Mouse (Mus musculus) CH12.LX (cell line): ENCODE measurements around the gene Bod1. TPM values are rescaled to one million over a fixed set of nuclear protein-coding genes. Genes with fewer than 3 reads are reported as not detected.

Experiments used
- DNase-seq: peaks from one replicate; pipeline ENCODE4 v3.0.0-alpha.2; 2013; ENCODE audit errors: extremely low read depth
- H3K27ac ChIP-seq: 2 replicates; pipeline ENCODE4 v1.5.1; 2012; ENCODE audit warnings: low read depth, mild to moderate bottlenecking, control low read depth, moderate library complexity; ENCODE audit not compliant: insufficient read depth
- H3K27me3 ChIP-seq: replicated peaks from 2 replicates; pipeline ENCODE3; 2012; ENCODE audit warnings: inconsistent platforms
- H3K36me3 ChIP-seq, 2 experiments: replicated peaks in 1 of 2; 2 replicates each; pipeline versions ENCODE3 to v1.6.1; 2012; ENCODE audit warnings: inconsistent platforms in 1 of 2, low read length in 1 of 2, mild to moderate bottlenecking in 1 of 2, mixed read lengths in 1 of 2, moderate library complexity in 1 of 2; ENCODE audit not compliant: control insufficient read depth in 1 of 2, insufficient read depth in 1 of 2
- H3K4me1 ChIP-seq, 2 experiments: 2 replicates each; pipeline ENCODE4 v1.6.1; 2012; ENCODE audit warnings: inconsistent platforms in 1 of 2, moderate library complexity in 1 of 2; ENCODE audit not compliant: insufficient read depth in 2 of 2, control insufficient read depth in 1 of 2
- H3K4me2 ChIP-seq: 2 replicates; pipeline ENCODE4 v1.6.1; 2012; ENCODE audit warnings: low read depth, mild to moderate bottlenecking, control low read depth; ENCODE audit not compliant: poor library complexity, insufficient read depth, severe bottlenecking
- H3K4me3 ChIP-seq, 3 experiments: fragments of 150-350 bp in 1 of 3; sonication (generic) in 1 of 3; replicated peaks in 1 of 3; 2 replicates each; pipeline versions ENCODE3 to v1.5.1; 2011 to 2012; ENCODE audit warnings: low read depth in 2 of 3, low read length in 2 of 3, mild to moderate bottlenecking in 2 of 3, moderate library complexity in 2 of 3, control low read depth in 1 of 3, improper control_type of control experiment in 1 of 3, inconsistent platforms in 1 of 3, mixed read lengths in 1 of 3; ENCODE audit not compliant: poor library complexity in 1 of 3
- H3K79me2 ChIP-seq: replicated peaks from 2 replicates; pipeline ENCODE4 v1.6.1; 2012; ENCODE audit warnings: mild to moderate bottlenecking, moderate library complexity; ENCODE audit not compliant: control insufficient read depth, poor library complexity, insufficient read depth, severe bottlenecking; ENCODE audit errors: extremely low read depth
- H3K9ac ChIP-seq: 2 replicates; pipeline ENCODE4 v1.6.1; 2012; ENCODE audit warnings: low read depth, mild to moderate bottlenecking, control low read depth, moderate library complexity; ENCODE audit not compliant: insufficient read depth
- H3K9me3 ChIP-seq: replicated peaks from 2 replicates; pipeline ENCODE3; 2012; ENCODE audit warnings: low read length, inconsistent platforms, mixed read lengths
- BHLHE40 ChIP-seq: IDR thresholded peaks from 2 replicates; pipeline ENCODE4 v1.6.1; 2011; ENCODE audit warnings: mild to moderate bottlenecking, low read depth, low read length, improper control_type of control experiment
- CHD1 ChIP-seq: IDR thresholded peaks from 2 replicates; pipeline ENCODE4 v1.6.1; 2012; ENCODE audit warnings: low read depth, low read length, improper control_type of control experiment, inconsistent platforms
- CTCF ChIP-seq, 2 experiments: IDR thresholded peaks in 1 of 2; conservative IDR thresholded peaks in 1 of 2; 2 replicates each; pipeline ENCODE4 v1.5.1; 2011 to 2012; ENCODE audit warnings: low read depth in 2 of 2, low read length in 2 of 2, improper control_type of control experiment in 1 of 2, inconsistent platforms in 1 of 2, mild to moderate bottlenecking in 1 of 2, moderate library complexity in 1 of 2
- E2F4 ChIP-seq: IDR thresholded peaks from 2 replicates; pipeline ENCODE4 v1.6.1; 2011; ENCODE audit warnings: low read depth, low read length, improper control_type of control experiment; ENCODE audit not compliant: insufficient replicate concordance
- GABPA ChIP-seq: IDR thresholded peaks from 2 replicates; pipeline ENCODE4 v1.6.1; 2012; ENCODE audit warnings: low read depth, low read length, improper control_type of control experiment, inconsistent platforms; ENCODE audit not compliant: insufficient replicate concordance
- JUND ChIP-seq: conservative IDR thresholded peaks from 2 replicates; pipeline ENCODE4 v1.6.1; 2011; ENCODE audit warnings: low read depth, low read length, improper control_type of control experiment
- MAX ChIP-seq: IDR thresholded peaks from 2 replicates; pipeline ENCODE4 v1.6.1; 2011; ENCODE audit warnings: low read length, improper control_type of control experiment
- MEF2A ChIP-seq: IDR thresholded peaks from 2 replicates; pipeline ENCODE4 v1.6.1; 2014; ENCODE audit warnings: low read depth, mild to moderate bottlenecking, inconsistent platforms, low read length, improper control_type of control experiment, borderline replicate concordance
- MYC ChIP-seq: IDR thresholded peaks from 2 replicates; pipeline ENCODE4 v1.6.1; 2011; ENCODE audit warnings: low read depth, mild to moderate bottlenecking, improper control_type of control experiment, low read length
- SIN3A ChIP-seq: IDR thresholded peaks from 2 replicates; pipeline ENCODE4 v1.6.1; 2012; ENCODE audit warnings: low read length, improper control_type of control experiment, inconsistent platforms
- TCF12 ChIP-seq: IDR thresholded peaks from 2 replicates; pipeline ENCODE4 v1.6.1; 2014; ENCODE audit warnings: low read depth, mild to moderate bottlenecking, inconsistent platforms, low read length, improper control_type of control experiment
- ZC3H11A ChIP-seq: IDR thresholded peaks from 2 replicates; pipeline ENCODE4 v1.6.1; 2012; ENCODE audit warnings: low read depth, mild to moderate bottlenecking, inconsistent platforms, low read length, improper control_type of control experiment
- ZKSCAN1 ChIP-seq: IDR thresholded peaks from 2 replicates; pipeline ENCODE4 v1.6.1; 2012; ENCODE audit warnings: low read depth, inconsistent platforms, low read length, improper control_type of control experiment, borderline replicate concordance
- ZMIZ1 ChIP-seq: IDR thresholded peaks from 2 replicates; pipeline ENCODE4 v1.6.1; 2012; ENCODE audit warnings: low read depth, mild to moderate bottlenecking, inconsistent platforms, low read length, improper control_type of control experiment
- dilution Hi-C: fragments of 300-500 bp; cut with MboI; formaldehyde crosslinking; loops from 2 replicates; pipeline ENCODE4 v1.14.3; 2020; ENCODE audit warnings: low sequenced_read_pairs; ENCODE audit not compliant: extremely low pct_unique_long_range_greater_than_20kb, extremely low pct_ligation_motif_present
- in situ Hi-C: fragments of 300-500 bp; cut with MboI; formaldehyde crosslinking; loops from 3 replicates; pipeline ENCODE4 v1.14.3; 2019; ENCODE audit warnings: low sequenced_read_pairs, low pct_ligation_motif_present, low pct_unique_long_range_greater_than_20kb, mixed read lengths
- polyA plus RNA-seq: library from polyadenylated mRNA; unstranded; fragments of >175 nt; gene quantifications from 2 replicates; pipeline ENCODE4 v1.2.1, GENCODE M21; 2012; ENCODE audit warnings: low read depth; ENCODE audit not compliant: insufficient read length
- total RNA-seq, 2 experiments: library from RNA; depleted of rRNA; stranded (reverse); fragments of 300-350 nt in 1 of 2; fragments of >200 nt in 1 of 2; gene quantifications; 2 replicates each; pipeline ENCODE4 v1.2.3; 2012 to 2014

Gene Bod1
- total and polyA plus RNA-seq, 3 experiments: 32.6 to 38.2 (median 33.2) TPM

DNA sequence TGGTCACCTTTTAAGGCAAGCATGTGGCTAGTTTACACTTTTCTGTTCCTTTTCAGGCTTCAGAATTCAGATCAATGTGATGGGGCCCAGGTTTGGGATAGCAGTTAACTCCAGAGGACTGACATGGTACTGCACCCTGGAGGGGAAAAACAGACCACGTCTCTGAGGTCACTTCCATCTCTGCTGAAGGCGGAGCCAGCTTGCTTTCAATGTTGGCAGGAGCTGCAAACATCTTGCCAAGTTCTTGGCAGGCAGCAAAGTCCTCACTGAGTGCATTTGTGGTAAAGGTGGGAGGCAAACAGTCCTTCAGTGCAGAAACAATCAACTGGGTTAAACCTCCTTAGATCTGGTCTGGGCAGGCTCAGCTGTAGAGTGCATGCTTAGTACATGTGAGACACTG lies 7.5 kb downstream of the Bod1 start:
- Histone ChIP-seq H3K27ac (no peak overlapping the region), H3K36me3 (peaks cover 51 to 83% of the 10 kb centered on the region in 2 experiments), H3K27me3 (no peaks in the 10 kb centered on the region), H3K9me3 (no peaks in the 10 kb centered on the region), H3K9ac (no peak overlapping the region), H3K4me1 (peaks cover 0 to 22% of the 10 kb centered on the region in 2 experiments; a peak in 2 of 4 replicates), H3K4me3 (no peak overlapping the region), H3K79me2 (no peaks in the 10 kb centered on the region), H3K4me2 (no peak overlapping the region)
- dilution Hi-C loops: no loop called here
- in situ Hi-C loops: no loop called here
- no peak for TF ChIP-seq MEF2A
- TF ChIP-seq ZC3H11A: no peak
- TF ChIP-seq GABPA: no peak
- no peak for TF ChIP-seq BHLHE40
- no peak for TF ChIP-seq SIN3A
- peak in 1 of 2 experiments; percentile 54; a peak in 3 of 4 replicates for TF ChIP-seq CTCF (conservative IDR thresholded peaks at IDR 0.05 in 1 of 2, IDR thresholded peaks at IDR 0.05 in 1 of 2; ENCODE audit: low read depth in 2 of 2, low read length in 2 of 2)
- no peak for TF ChIP-seq JUND
- DNase-seq: peak; percentile 35

DNA sequence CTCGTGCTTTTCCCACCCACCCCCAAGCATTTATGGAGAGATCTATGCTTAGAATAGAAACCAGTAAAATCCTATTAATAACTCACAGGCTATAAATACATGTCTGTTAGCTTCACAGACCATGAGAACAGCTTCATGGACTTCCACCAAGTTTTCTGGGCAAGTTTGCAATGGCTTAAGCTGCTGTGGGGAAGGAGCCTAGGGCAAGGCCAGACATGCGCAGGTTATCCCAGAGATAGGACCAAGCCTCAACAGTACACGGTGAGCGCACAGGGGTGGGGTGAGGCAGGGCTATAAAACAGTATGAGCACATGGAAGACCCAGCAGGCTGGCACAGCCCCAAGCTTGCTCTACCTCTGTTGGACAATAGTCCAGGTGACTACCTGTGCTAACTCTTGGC lies 8.2 kb downstream of the Bod1 start:
- Histone ChIP-seq H3K4me2 (no peak overlapping the region), H3K27me3 (no peaks in the 10 kb centered on the region)
- in situ Hi-C loops: no loop called here
- TF ChIP-seq E2F4 (no peak), ZMIZ1 (no peak), MYC (no peak)
- TF ChIP-seq, all 38 proteins: peak for 0
- Histone ChIP-seq H3K9ac (no peak overlapping the region), H3K9me3 (no peaks in the 10 kb centered on the region), H3K27ac (no peak overlapping the region), H3K79me2 (no peaks in the 10 kb centered on the region), H3K36me3 (peaks cover 45 to 77% of the 10 kb centered on the region in 2 experiments), H3K4me3 (no peak overlapping the region), H3K4me1 (peaks cover 0 to 22% of the 10 kb centered on the region in 2 experiments; a peak in 2 of 4 replicates)
- DNase-seq: no peak
- dilution Hi-C loops: no loop called here

DNA sequence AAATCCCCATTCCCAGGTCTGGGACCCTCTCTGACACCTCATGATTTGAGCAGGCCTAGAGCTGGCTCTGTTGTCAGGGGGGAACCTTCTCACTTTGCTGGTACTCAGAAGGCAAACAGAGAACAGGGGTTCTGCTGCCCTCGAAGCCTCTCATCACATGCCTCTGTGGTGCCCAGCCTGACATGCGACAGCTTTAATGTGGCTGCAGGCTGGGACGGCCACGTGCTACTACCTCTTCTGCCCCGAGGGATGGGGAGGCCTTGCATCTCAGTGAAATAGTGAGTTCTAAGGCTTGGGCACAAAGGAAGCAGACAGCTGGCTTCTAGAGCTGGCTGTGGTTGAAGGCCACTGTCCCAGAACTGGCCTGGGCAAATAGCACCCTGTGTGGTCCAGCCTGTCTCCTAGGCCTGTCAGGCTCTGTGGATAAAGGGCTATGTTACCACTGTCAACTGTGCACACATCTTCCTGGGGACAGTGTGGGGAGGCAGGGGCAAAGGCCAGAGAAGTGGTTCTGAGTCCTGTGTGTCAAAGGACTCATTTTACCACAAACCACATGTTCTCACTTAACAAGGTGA lies 8.7 kb downstream of the Bod1 start:
- Histone ChIP-seq H3K9ac (no peak overlapping the region), H3K79me2 (no peaks in the 10 kb centered on the region), H3K36me3 (peaks cover 41 to 73% of the 10 kb centered on the region in 2 experiments), H3K9me3 (no peaks in the 10 kb centered on the region), H3K4me3 (no peak overlapping the region)
- in situ Hi-C loops (no loop called here), dilution Hi-C loops (no loop called here)
- no peak for DNase-seq
- TF ChIP-seq ZKSCAN1 (no peak), CHD1 (no peak), TCF12 (no peak), MAX (no peak), CTCF (conservative IDR thresholded peaks at IDR 0.05 in 1 of 2, IDR thresholded peaks at IDR 0.05 in 1 of 2; ENCODE audit: low read depth in 2 of 2, low read length in 2 of 2) (no peak)
- TF ChIP-seq, all 38 proteins: peak for 0
- Histone ChIP-seq H3K27ac (no peak overlapping the region), H3K27me3 (no peaks in the 10 kb centered on the region), H3K4me2 (no peak overlapping the region), H3K4me1 (peaks cover 0 to 22% of the 10 kb centered on the region in 2 experiments; a peak in 2 of 4 replicates)
